Mouse (Mus musculus): ENCODE data around the gene Alcam.

DNA sequence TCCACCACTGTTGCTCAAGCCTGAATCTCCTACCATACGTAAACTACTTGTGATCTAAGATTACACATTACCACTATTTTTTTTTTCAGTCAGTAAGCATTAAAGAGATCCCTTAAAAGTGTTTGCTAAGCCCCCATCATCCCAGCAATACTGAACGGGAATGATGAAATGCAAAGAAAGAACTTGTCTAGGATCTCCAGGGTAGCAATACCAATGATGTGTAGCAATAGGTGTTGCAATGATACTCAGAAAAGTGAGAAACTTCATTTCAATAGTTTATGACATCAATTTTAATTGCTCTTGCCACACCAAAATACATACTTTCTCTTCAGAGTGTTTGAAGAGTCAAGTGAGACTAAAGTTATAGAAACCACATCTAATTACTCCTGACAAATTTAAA lies 81.9 kb downstream of the Alcam start:
- TF ChIP-seq POLR2A (IDR thresholded peaks at IDR 0.05; ENCODE audit: extremely low read depth, insufficient read depth, low read length) (no peak), CTCF (IDR thresholded peaks at IDR 0.05; ENCODE audit: low read depth, low read length) (no peak)

Data from liver, adult 2 months (tissue).